Mouse (Mus musculus) stomach, postnatal 0 days (tissue): ENCODE results near the gene Bhlha15.

ENCODE experiments used
- CTCF ChIP-seq: IDR thresholded peaks from 2 replicates; pipeline ENCODE4 v1.5.1; 2016; ENCODE audit warnings: antibody characterized with exemption, low read depth, mild to moderate bottlenecking, moderate library complexity
- EP300 ChIP-seq: optimal IDR thresholded peaks from 2 replicates; pipeline ENCODE3; 2016; ENCODE audit warnings: antibody characterized with exemption

- no peak for TF ChIP-seq CTCF
- TF ChIP-seq EP300, result no peak
Observed at GRCm38 (mm10) chr5:144206069-144206468, 16.0 kb downstream of the Bhlha15 start.
